Mouse (Mus musculus) leukemia stem cell, adult 10-12 weeks (primary cell): ENCODE results near the gene Lzts2. TPM values are rescaled to one million over a fixed set of nuclear protein-coding genes. Genes with fewer than 3 reads are reported as not detected.

Experiments
- polyA plus RNA-seq: library from polyadenylated mRNA; stranded (reverse); fragments of >175 nt; gene quantifications from 2 replicates; pipeline ENCODE4 v1.2.3, GENCODE M21; 2012; ENCODE audit warnings: low replicate concordance

The Lzts2 gene
- 19.5 and 26.3 TPM in 2 replicates for polyA plus RNA-seq

GRCm38 (mm10) chr19:45014335-45014971, at the start of gene Lzts2:
Gene Lzts2, plus strand, starts transcription at chr19:45014414.

GRCm38 (mm10) chr19:44988831-44989566, 25.2 kb upstream of the Lzts2 start, which contains the start of gene Sema4g:
Gene Sema4g, plus strand, starts transcription at chr19:44989101.

DNA sequence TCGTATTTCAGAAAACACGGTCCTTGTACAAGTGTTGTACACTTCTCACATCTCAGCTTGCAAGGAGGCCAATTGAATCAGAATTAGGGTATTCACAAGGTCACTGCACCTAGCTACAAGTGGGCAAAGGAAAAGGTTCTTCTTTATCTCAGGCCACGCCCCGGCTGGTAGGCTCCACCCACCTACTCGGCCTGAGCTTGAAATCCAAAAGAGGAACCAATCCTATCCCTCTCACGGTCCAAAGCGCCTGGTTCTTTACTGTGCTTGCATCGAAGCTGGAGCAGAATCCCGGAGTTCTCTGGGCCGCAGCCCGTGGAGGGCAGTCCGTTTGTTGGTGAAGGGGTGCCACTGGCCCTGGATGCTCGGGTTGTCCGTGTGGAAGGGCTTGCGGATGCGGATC, 8.8 kb upstream of the Lzts2 start, which contains the start of gene Twnk:
Gene Twnk, plus strand, starts transcription at position 220 of the 400 bp plus-strand sequence.

GRCm38 (mm10) chr19:45005957-45006712, 8.1 kb upstream of the Lzts2 start, which contains the start of gene Mrpl43:
Gene Mrpl43, minus strand, starts transcription at chr19:45006442.

GRCm38 (mm10) chr19:45045651-45046050, 31.4 kb downstream of the Lzts2 start, which contains the start of gene Pdzd7:
Gene Pdzd7, minus strand, starts transcription at chr19:45045717.

DNA sequence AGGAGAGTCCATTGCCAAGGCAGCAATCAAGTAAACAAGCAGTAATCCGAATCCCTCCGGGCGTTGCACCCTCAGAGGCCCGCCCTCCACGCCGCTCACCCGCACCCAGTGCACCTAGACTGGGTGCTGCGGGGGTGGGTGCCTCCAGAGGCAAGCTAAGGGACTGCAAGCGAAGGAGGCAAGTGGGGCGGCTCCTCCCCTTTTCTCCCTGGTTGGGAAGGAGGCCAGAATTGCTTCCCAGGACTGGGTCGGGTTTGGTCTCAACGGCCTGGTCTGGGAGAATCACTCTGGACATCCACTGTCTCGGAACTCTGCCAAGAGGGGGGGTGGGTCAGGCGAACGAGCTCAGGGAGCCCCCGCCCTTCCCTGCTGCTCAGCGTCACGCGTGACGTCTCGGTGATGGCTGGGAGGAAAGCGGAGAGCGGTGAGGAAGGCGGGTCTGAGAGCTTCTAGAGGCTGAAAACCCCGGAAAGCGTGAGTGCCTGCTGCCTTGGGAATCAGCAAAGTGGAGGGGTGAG, 33.3 kb downstream of the Lzts2 start, which contains the start of gene Sfxn3:
Gene Sfxn3, plus strand, starts transcription at position 87 of the 518 bp plus-strand sequence.

DNA sequence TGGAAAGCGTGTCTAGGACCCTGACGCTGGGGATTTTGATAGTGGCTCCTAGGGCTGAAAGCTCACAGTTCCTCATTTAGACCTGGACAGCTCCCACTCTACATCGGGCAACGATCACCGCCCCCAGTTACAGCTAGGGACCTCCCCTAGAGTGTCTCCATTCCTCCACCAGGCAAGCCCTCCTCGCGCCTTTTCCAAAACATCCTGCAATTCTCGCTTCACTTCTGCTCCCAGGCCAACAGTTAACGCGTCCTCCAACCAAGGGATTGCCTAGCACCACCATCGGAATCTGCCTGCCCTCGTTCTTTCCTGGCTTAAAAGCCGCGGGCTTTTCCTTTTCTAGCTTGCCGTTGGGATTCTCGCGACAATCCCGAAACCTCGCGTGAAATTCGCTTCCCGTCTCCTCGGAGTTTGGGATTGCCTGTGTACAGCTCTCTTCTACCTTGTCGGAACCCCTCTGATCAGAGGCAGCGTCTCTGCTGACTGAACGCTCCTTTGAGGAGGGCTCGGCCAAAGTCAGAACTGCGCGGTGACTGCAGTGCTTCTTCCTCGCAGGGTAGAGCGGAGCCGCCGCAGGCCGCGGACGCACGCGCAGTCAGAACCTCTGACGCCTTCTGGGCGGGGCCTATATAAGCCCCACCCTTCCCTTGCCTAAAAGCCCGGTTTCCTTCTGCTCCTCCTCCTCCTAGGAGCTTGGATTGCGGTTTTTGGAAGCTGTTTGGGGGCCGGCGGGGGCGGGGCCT, 60.5 kb downstream of the Lzts2 start, which contains the start of gene Kazald1:
Gene Kazald1, plus strand, starts transcription at position 662 of the 743 bp plus-strand sequence.

Other genes starting within 250 kb of the Lzts2 start
- gene Slf2, start 83.3 kb upstream of the Lzts2 start, polyA plus RNA-seq, result 40.5 and 52.5 TPM in 2 replicates
- 0.09 and 0.15 TPM in 2 replicates for gene Sema4g, start 25.3 kb upstream of the Lzts2 start, polyA plus RNA-seq
- 7.4 and 9.3 TPM in 2 replicates for gene Twnk, start 8.8 kb upstream of the Lzts2 start, polyA plus RNA-seq
- 57.7 and 59.5 TPM in 2 replicates for gene Mrpl43, start 8.0 kb upstream of the Lzts2 start, polyA plus RNA-seq
- 0.15 TPM in 1 of 2 replicates, not detected in the other for gene Pdzd7, start 31.3 kb downstream of the Lzts2 start, polyA plus RNA-seq
- 1.5 and 2.9 TPM in 2 replicates for gene Sfxn3, start 33.1 kb downstream of the Lzts2 start, polyA plus RNA-seq
- 0.38 and 0.93 TPM in 2 replicates for gene Kazald1, start 60.8 kb downstream of the Lzts2 start, polyA plus RNA-seq
- gene Tlx1, start 136.3 kb downstream of the Lzts2 start, polyA plus RNA-seq, result 1.9 and 4.5 TPM in 2 replicates
- gene Lbx1, start 221.4 kb downstream of the Lzts2 start, polyA plus RNA-seq, result 0.07 TPM in 1 of 2 replicates, not detected in the other